Mouse (Mus musculus) intestine, postnatal 0 days (tissue): Measurements from ENCODE around the gene Mapre3. TPM values are rescaled to one million over a fixed set of nuclear protein-coding genes. Genes with fewer than 3 reads are reported as not detected.

ENCODE experiments used
- ATAC-seq: fragments of 200-750 bp; cut with Nextera tagmentation; 2 replicates; pipeline ENCODE4 v1.8.0; 2017; ENCODE audit warnings: mild to moderate bottlenecking, moderate TSS enrichment, moderate library complexity
- H3K27ac ChIP-seq: fragments of 300-500 bp; sonication (generic); 2 replicates; pipeline ENCODE4 v1.5.1; 2014; ENCODE audit warnings: mild to moderate bottlenecking, low read depth, low read length, moderate library complexity
- H3K27me3 ChIP-seq: fragments of 300-500 bp; sonication (generic); replicated peaks from 2 replicates; pipeline ENCODE4 v1.6.1; 2014; ENCODE audit warnings: low read length, mixed read lengths; ENCODE audit not compliant: control insufficient read depth, insufficient read depth
- H3K36me3 ChIP-seq: fragments of 300-500 bp; sonication (generic); 2 replicates; pipeline ENCODE4 v1.6.1; 2014; ENCODE audit warnings: mild to moderate bottlenecking, moderate library complexity; ENCODE audit not compliant: control insufficient read depth, insufficient read depth
- H3K4me1 ChIP-seq: fragments of 300-500 bp; sonication (generic); replicated peaks from 2 replicates; pipeline ENCODE4 v1.6.1; 2014; ENCODE audit warnings: antibody characterized with exemption, low read length, mixed read lengths; ENCODE audit not compliant: control insufficient read depth, insufficient read depth
- H3K4me2 ChIP-seq: fragments of 300-500 bp; sonication (generic); replicated peaks from 2 replicates; pipeline ENCODE4 v1.6.1; 2014; ENCODE audit warnings: low read depth, mild to moderate bottlenecking, moderate library complexity
- H3K4me3 ChIP-seq: fragments of 300-500 bp; sonication (generic); 2 replicates; pipeline ENCODE4 v1.5.1; 2014; ENCODE audit warnings: low read depth, low read length
- H3K9ac ChIP-seq: fragments of 300-500 bp; sonication (generic); 2 replicates; pipeline ENCODE4 v1.6.1; 2014; ENCODE audit warnings: mild to moderate bottlenecking, low read depth, low read length
- H3K9me3 ChIP-seq: fragments of 300-500 bp; sonication (generic); 2 replicates; pipeline ENCODE4 v1.6.1; 2016; ENCODE audit warnings: mixed run types; ENCODE audit not compliant: control insufficient read depth
- CTCF ChIP-seq: sonication (generic); IDR thresholded peaks from 2 replicates; pipeline ENCODE4 v1.5.1; 2016; ENCODE audit warnings: low read depth, mild to moderate bottlenecking, control low read depth, antibody characterized with exemption, moderate library complexity
- WGBS: fragments of 180-500 bp; shearing (Covaris S2); extraction: QIAGEN DNeasy Blood & Tissue Kit; methylation state at CpG from one replicate; pipeline ENCODE4 v1.1.7; 2014; 5-methylcytosine and 5-hydroxymethylcytosine counted together
- polyA plus RNA-seq: library from polyadenylated mRNA; unstranded; fragments of >200 nt; fragmentation: Nextera tagmentation; extraction: Ambion mirVana; gene quantifications from 2 replicates; pipeline ENCODE4 v1.2.1, GENCODE M21; 2015

Mapre3 gene
- polyA plus RNA-seq, 1 experiment from 2014 or later = 25.5 TPM

GRCm38 (mm10) chr5:30774601-30775371, 39.7 kb upstream of the Mapre3 start:
- 0 out of 2 replicates have a peak overlapping the region, but pooled peaks have one; percentile 11 for H3K4me3 ChIP-seq
- WGBS = 9% methylated on average over 20 of the region's 20 CpGs
- TF ChIP-seq CTCF = peak; percentile 92
- no peaks in the 10 kb centered on the region for H3K4me1 ChIP-seq
- ATAC-seq = peak; percentile 51
- no peaks in the 10 kb centered on the region for H3K9me3 ChIP-seq
- H3K9ac ChIP-seq = no peak overlapping the region
- no peak overlapping the region for H3K27ac ChIP-seq
- no peaks in the 10 kb centered on the region; the same call in 1 of the 2 replicates for H3K27me3 ChIP-seq
- H3K36me3 ChIP-seq = no peaks in the 10 kb centered on the region
- H3K4me2 ChIP-seq = peak overlapping the region; percentile 58

- H3K4me2 ChIP-seq = no peak overlapping the region
- no peak overlapping the region for H3K9ac ChIP-seq
- TF ChIP-seq CTCF = no peak
- no peak overlapping the region for H3K4me3 ChIP-seq
- H3K9me3 ChIP-seq = no peaks in the 10 kb centered on the region
- 49% methylated on average over 9 of the region's 9 CpGs for WGBS
- H3K27ac ChIP-seq = no peak overlapping the region
- H3K36me3 ChIP-seq = no peaks in the 10 kb centered on the region
- H3K27me3 ChIP-seq = no peaks in the 10 kb centered on the region
- no peaks in the 10 kb centered on the region for H3K4me1 ChIP-seq
- ATAC-seq = no peak
These were observed 33.7 kb upstream of the Mapre3 start for GRCm38 (mm10) chr5:30780699-30781098.

- Histone ChIP-seq H3K9me3 (no peaks in the 10 kb centered on the region), H3K27ac (no peak overlapping the region), H3K36me3 (no peaks in the 10 kb centered on the region), H3K4me3 (no peak overlapping the region), H3K4me2 (no peak overlapping the region), H3K4me1 (no peaks in the 10 kb centered on the region), H3K27me3 (no peaks in the 10 kb centered on the region), H3K9ac (no peak overlapping the region)
- ATAC-seq = no peak
- TF ChIP-seq CTCF = no peak
- WGBS = 83% methylated on average over 3 of the region's 3 CpGs
These were observed 33.3 kb upstream of the Mapre3 start for GRCm38 (mm10) chr5:30781147-30781546.

GRCm38 (mm10) chr5:30787381-30787780, 27.1 kb upstream of the Mapre3 start:
- H3K4me3 ChIP-seq = no peak overlapping the region
- no peaks in the 10 kb centered on the region for H3K9me3 ChIP-seq
- TF ChIP-seq CTCF = no peak
- H3K36me3 ChIP-seq = no peaks in the 10 kb centered on the region
- 80% methylated on average over 5 of the region's 5 CpGs for WGBS
- no peak overlapping the region for H3K4me2 ChIP-seq
- H3K27me3 ChIP-seq = no peaks in the 10 kb centered on the region
- H3K27ac ChIP-seq = no peak overlapping the region
- no peaks in the 10 kb centered on the region for H3K4me1 ChIP-seq
- no peak for ATAC-seq
- no peak overlapping the region for H3K9ac ChIP-seq

- no peak overlapping the region for H3K9ac ChIP-seq
- H3K9me3 ChIP-seq = no peaks in the 10 kb centered on the region
- no peaks in the 10 kb centered on the region for H3K36me3 ChIP-seq
- no peak for TF ChIP-seq CTCF
- H3K4me1 ChIP-seq = no peaks in the 10 kb centered on the region
- no peak overlapping the region for H3K4me2 ChIP-seq
- H3K27ac ChIP-seq = no peak overlapping the region
- whole genome bisulfite sequencing = 81% methylated on average over 3 of the region's 3 CpGs
- H3K27me3 ChIP-seq = no peaks in the 10 kb centered on the region
- H3K4me3 ChIP-seq = no peak overlapping the region
- ATAC-seq = no peak
These were observed 24.4 kb upstream of the Mapre3 start for GRCm38 (mm10) chr5:30790047-30790446.

GRCm38 (mm10) chr5:30796125-30796524, 18.3 kb upstream of the Mapre3 start:
- no peak overlapping the region for H3K27ac ChIP-seq
- peak; percentile 55; the same call in 1 of the 2 replicates for ATAC-seq
- H3K36me3 ChIP-seq = no peaks in the 10 kb centered on the region
- H3K9ac ChIP-seq = no peak overlapping the region
- no peaks in the 10 kb centered on the region for H3K9me3 ChIP-seq
- no peaks in the 10 kb centered on the region for H3K4me1 ChIP-seq
- no peak overlapping the region for H3K4me2 ChIP-seq
- H3K27me3 ChIP-seq = no peaks in the 10 kb centered on the region
- peak; percentile 89 for TF ChIP-seq CTCF
- WGBS = 13% methylated on average over 12 of the region's 12 CpGs
- H3K4me3 ChIP-seq = no peak overlapping the region
